Mouse (Mus musculus): ENCODE measurements around the gene Taf1a. TPM values are rescaled to one million over a fixed set of nuclear protein-coding genes. Genes with fewer than 3 reads are reported as not detected.

The Taf1a gene
- polyA plus RNA-seq, 1 experiment from 2014 or later: 15.1 TPM

DNA sequence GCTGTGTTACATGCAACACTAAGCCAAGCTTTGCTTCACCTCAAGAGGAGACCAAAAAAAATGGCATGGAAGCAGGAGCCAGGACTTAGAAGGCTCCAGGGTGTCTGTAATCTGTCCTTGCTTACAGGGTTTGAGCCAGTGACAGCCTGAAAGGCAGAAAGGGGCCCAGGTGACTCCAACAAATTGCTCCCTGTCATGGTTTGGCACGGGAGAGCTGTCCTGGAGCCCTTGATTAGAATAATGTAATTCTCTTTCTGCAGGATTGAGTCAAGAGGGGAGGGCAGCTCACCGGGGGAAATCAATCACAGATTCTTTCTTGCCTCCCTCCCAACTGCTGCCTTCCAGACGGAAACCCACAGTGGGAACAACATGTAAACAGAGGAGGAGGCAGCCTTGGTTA lies 64.3 kb downstream of the Taf1a start:
- Histone ChIP-seq H3K36me3 (ENCODE audit: control insufficient read depth, insufficient read depth, low read length) (no peaks in the 10 kb centered on the region), H3K4me2 (ENCODE audit: low read length) (no peak overlapping the region), H3K9me3 (ENCODE audit: control insufficient read depth, low read length) (no peaks in the 10 kb centered on the region), H3K4me3 (ENCODE audit: control insufficient read depth in 1 of 2, insufficient read depth in 1 of 2, low read depth in 1 of 2, low read length in 2 of 2) (no peak overlapping the region), H3K27ac (replicated peaks in 1 of 2; ENCODE audit: control insufficient read depth in 1 of 2, insufficient read depth in 1 of 2, low read depth in 2 of 2, low read length in 2 of 2) (no peak overlapping the region), H3K27me3 (ENCODE audit: control insufficient read depth, insufficient read depth, low read length) (no peaks in the 10 kb centered on the region), H3K9ac (ENCODE audit: low read length) (no peak overlapping the region), H3K4me1 (ENCODE audit: control insufficient read depth in 2 of 2, insufficient read depth in 2 of 2, low read length in 2 of 2) (peaks cover 0 to 5% of the 10 kb centered on the region in 2 experiments; a peak in 2 of 4 replicates)
- WGBS: 33% methylated on average over 3 of the region's 3 CpGs
- no peak for ATAC-seq (ENCODE audit: insufficient number of reproducible peaks, insufficient read depth, low FRiP score, low read depth)

Other genes starting within 250 kb of the Taf1a start
- 8.5 and 10.8 TPM in 2 replicates for gene Disp1, start 167.5 kb upstream of the Taf1a start, polyA plus RNA-seq (2014; fragmentation: Nextera tagmentation; extraction: Ambion mirVana)
- 14.5 and 18.7 TPM in 2 replicates for gene Aida, start 92.4 kb upstream of the Taf1a start, polyA plus RNA-seq (2014; fragmentation: Nextera tagmentation; extraction: Ambion mirVana)
- gene Brox, start 91.7 kb upstream of the Taf1a start, polyA plus RNA-seq (2014; fragmentation: Nextera tagmentation; extraction: Ambion mirVana): 45.4 and 50.0 TPM in 2 replicates
- gene Mia3, start 19.4 kb upstream of the Taf1a start, polyA plus RNA-seq (2014; fragmentation: Nextera tagmentation; extraction: Ambion mirVana): 71.9 and 76.2 TPM in 2 replicates
- 0.11 TPM in 1 of 2 replicates, not detected in the other for gene Hhipl2, start 29.2 kb downstream of the Taf1a start, polyA plus RNA-seq (2014; fragmentation: Nextera tagmentation; extraction: Ambion mirVana)

All from heart, embryonic 14.5 days (tissue).